Mouse (Mus musculus): ENCODE measurements around the gene Notch2. TPM values are rescaled to one million over a fixed set of nuclear protein-coding genes. Genes with fewer than 3 reads are reported as not detected.

Notch2 gene
- polyA plus RNA-seq, 1 experiment: 14.5 TPM

GRCm38 (mm10) chr3:97993920-97994545 lies 19.3 kb upstream of the Notch2 start:
- no peak for DNase-seq (ENCODE audit: extremely low spot score in 1 of 2, low spot score in 1 of 2)

GRCm38 (mm10) chr3:97994818-97995217 lies 18.5 kb upstream of the Notch2 start:
- DNase-seq (ENCODE audit: extremely low spot score in 1 of 2, low spot score in 1 of 2): no peak

GRCm38 (mm10) chr3:97998349-97998748 lies 15.0 kb upstream of the Notch2 start:
- DNase-seq (ENCODE audit: extremely low spot score in 1 of 2, low spot score in 1 of 2): no peak

- DNase-seq (ENCODE audit: extremely low spot score in 1 of 2, low spot score in 1 of 2): no peak
These were observed 9.8 kb upstream of the Notch2 start for GRCm38 (mm10) chr3:98003558-98003957.

GRCm38 (mm10) chr3:98004231-98004630 lies 9.1 kb upstream of the Notch2 start:
- no peak for DNase-seq (ENCODE audit: extremely low spot score in 1 of 2, low spot score in 1 of 2)

- DNase-seq (ENCODE audit: extremely low spot score in 1 of 2, low spot score in 1 of 2): no peak
These were observed 8.0 kb upstream of the Notch2 start for GRCm38 (mm10) chr3:98005306-98005705.

GRCm38 (mm10) chr3:98006046-98006691 lies 7.2 kb upstream of the Notch2 start:
- DNase-seq (ENCODE audit: extremely low spot score in 1 of 2, low spot score in 1 of 2): no peak

GRCm38 (mm10) chr3:98006973-98007372 lies 6.4 kb upstream of the Notch2 start:
- no peak for DNase-seq (ENCODE audit: extremely low spot score in 1 of 2, low spot score in 1 of 2)

- no peak for DNase-seq (ENCODE audit: extremely low spot score in 1 of 2, low spot score in 1 of 2)
These were observed 5.2 kb upstream of the Notch2 start for GRCm38 (mm10) chr3:98008143-98008542.

- no peak for DNase-seq (ENCODE audit: extremely low spot score in 1 of 2, low spot score in 1 of 2)
These were observed 4.0 kb upstream of the Notch2 start for GRCm38 (mm10) chr3:98009190-98009840.

GRCm38 (mm10) chr3:98013086-98013400 lies 284 bp upstream of the Notch2 start:
- DNase-seq (ENCODE audit: extremely low spot score in 1 of 2, low spot score in 1 of 2): no peak

- DNase-seq (ENCODE audit: extremely low spot score in 1 of 2, low spot score in 1 of 2): no peak
These were observed 2.2 kb downstream of the Notch2 start for GRCm38 (mm10) chr3:98015205-98016171.

- no peak for DNase-seq (ENCODE audit: extremely low spot score in 1 of 2, low spot score in 1 of 2)
These were observed 3.7 kb downstream of the Notch2 start for GRCm38 (mm10) chr3:98016901-98017591.

- DNase-seq (ENCODE audit: extremely low spot score in 1 of 2, low spot score in 1 of 2): no peak
These were observed 4.9 kb downstream of the Notch2 start for GRCm38 (mm10) chr3:98018187-98018586.

- no peak for DNase-seq (ENCODE audit: extremely low spot score in 1 of 2, low spot score in 1 of 2)
These were observed 7.3 kb downstream of the Notch2 start for GRCm38 (mm10) chr3:98020431-98021229.

- peak in 1 of 2 experiments; percentile 15 for DNase-seq (ENCODE audit: extremely low spot score in 1 of 2, low spot score in 1 of 2)
These were observed 11.0 kb downstream of the Notch2 start for GRCm38 (mm10) chr3:98024288-98024848.

GRCm38 (mm10) chr3:98025521-98025920 lies 12.2 kb downstream of the Notch2 start:
- DNase-seq (ENCODE audit: extremely low spot score in 1 of 2, low spot score in 1 of 2): no peak

- no peak for DNase-seq (ENCODE audit: extremely low spot score in 1 of 2, low spot score in 1 of 2)
These were observed 12.9 kb downstream of the Notch2 start for GRCm38 (mm10) chr3:98025921-98026880.

Measured in frontal cortex, adult 2 months (tissue).